Mouse (Mus musculus) liver, embryonic 11.5 days (tissue): ENCODE data around the gene Fam92b. TPM values are rescaled to one million over a fixed set of nuclear protein-coding genes. Genes with fewer than 3 reads are reported as not detected.

Experiments
- ATAC-seq: fragments of 200-750 bp; cut with Nextera tagmentation; replicated peaks from 2 replicates; pipeline ENCODE4 v1.8.0; 2017; ENCODE audit warnings: moderate number of reproducible peaks, mild to moderate bottlenecking, moderate TSS enrichment, moderate library complexity; ENCODE audit not compliant: low FRiP score
- DNase-seq: peaks from one replicate; pipeline ENCODE4 v3.0.0-alpha.2; 2017; ENCODE audit warnings: low spot score
- H3K27ac ChIP-seq: fragments of 300-500 bp; sonication (generic); 2 replicates; pipeline ENCODE4 v1.5.1; 2014; ENCODE audit warnings: mild to moderate bottlenecking, low read depth, low read length, control low read depth
- H3K27me3 ChIP-seq: fragments of 300-500 bp; sonication (generic); replicated peaks from 2 replicates; pipeline ENCODE4 v1.6.1; 2014; ENCODE audit warnings: low read length, mixed read lengths; ENCODE audit not compliant: control insufficient read depth, insufficient read depth
- H3K36me3 ChIP-seq: fragments of 300-500 bp; sonication (generic); 2 replicates; pipeline ENCODE4 v1.6.1; 2014; ENCODE audit warnings: mild to moderate bottlenecking, low read length, moderate library complexity, mixed read lengths; ENCODE audit not compliant: control insufficient read depth, insufficient read depth
- H3K4me1 ChIP-seq: fragments of 300-500 bp; sonication (generic); replicated peaks from 2 replicates; pipeline ENCODE4 v1.6.1; 2014; ENCODE audit warnings: low read length, mixed read lengths; ENCODE audit not compliant: control insufficient read depth, insufficient read depth
- H3K4me2 ChIP-seq: fragments of 300-500 bp; sonication (generic); 2 replicates; pipeline ENCODE4 v1.6.1; 2014; ENCODE audit warnings: mild to moderate bottlenecking, control low read depth, moderate library complexity
- H3K4me3 ChIP-seq: fragments of 300-500 bp; sonication (generic); 2 replicates; pipeline ENCODE4 v1.5.1; 2014; ENCODE audit warnings: low read depth, low read length, control low read depth
- H3K9ac ChIP-seq: fragments of 300-500 bp; sonication (generic); 2 replicates; pipeline ENCODE4 v1.6.1; 2014; ENCODE audit warnings: low read depth, low read length, control low read depth
- H3K9me3 ChIP-seq: fragments of 300-500 bp; sonication (generic); 2 replicates; pipeline ENCODE4 v1.6.1; 2016; ENCODE audit warnings: low read length, inconsistent platforms, mixed read lengths; ENCODE audit not compliant: control insufficient read depth
- WGBS: fragments of 180-500 bp; shearing (Covaris S2); extraction: QIAGEN DNeasy Blood & Tissue Kit; methylation state at CpG from one replicate; pipeline ENCODE4 v1.1.7; 2014; 5-methylcytosine and 5-hydroxymethylcytosine counted together
- polyA plus RNA-seq: library from polyadenylated mRNA; unstranded; fragments of >200 nt; fragmentation: Nextera tagmentation; extraction: Ambion mirVana; gene quantifications from 2 replicates; pipeline ENCODE4 v1.2.1, GENCODE M21; 2014

Gene Fam92b
- polyA plus RNA-seq, 1 experiment from 2014 or later, result 0.27 TPM

DNA sequence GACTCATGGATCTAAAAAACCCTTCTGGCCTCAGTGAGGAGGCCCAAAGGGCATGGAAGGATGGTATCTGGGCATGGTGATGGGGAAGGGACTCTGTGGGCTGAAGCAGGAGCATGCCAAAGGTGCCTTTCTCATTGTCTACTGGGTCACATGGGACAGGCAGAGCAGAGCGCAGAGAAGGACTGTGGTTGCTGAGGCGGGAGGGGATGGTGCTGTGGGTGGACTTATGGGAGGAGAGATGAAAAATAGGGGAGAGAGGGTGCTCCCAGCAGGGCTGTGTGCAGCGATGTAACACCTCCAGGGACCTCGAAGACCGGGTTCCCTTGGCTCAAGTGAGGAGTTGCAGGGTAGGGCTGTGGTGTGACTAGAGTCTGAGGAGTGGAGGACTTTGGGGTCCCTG, 14.9 kb upstream of the Fam92b start:
- no peak overlapping the region for H3K27ac ChIP-seq
- H3K36me3 ChIP-seq, result no peaks in the 10 kb centered on the region
- H3K27me3 ChIP-seq, result no peaks in the 10 kb centered on the region
- no peaks in the 10 kb centered on the region for H3K4me1 ChIP-seq
- no peak overlapping the region for H3K9ac ChIP-seq
- no peak overlapping the region for H3K4me3 ChIP-seq
- DNase-seq (no peak), ATAC-seq (no peak)
- no peak overlapping the region for H3K4me2 ChIP-seq
- 94% methylated on average over 5 of the region's 5 CpGs for WGBS
- no peaks in the 10 kb centered on the region for H3K9me3 ChIP-seq

DNA sequence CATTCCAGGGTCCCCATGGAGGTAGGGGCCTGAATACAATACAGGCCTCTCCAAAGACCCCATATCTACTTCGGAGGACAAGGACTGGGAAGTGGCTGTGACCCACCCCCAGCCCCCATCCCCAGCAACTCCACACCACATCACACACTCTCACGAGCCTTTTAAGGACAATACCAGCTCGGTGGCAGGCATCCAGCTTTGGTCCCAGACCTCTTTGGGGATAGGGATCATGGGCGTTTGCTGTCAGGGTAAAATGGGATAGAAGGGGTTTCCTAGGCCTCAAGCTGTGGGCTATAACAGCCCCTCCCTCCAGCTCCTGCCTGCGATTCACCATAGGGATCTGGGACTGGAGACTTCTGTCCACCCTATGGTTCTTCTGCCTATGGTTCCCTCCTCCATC, 14.4 kb upstream of the Fam92b start:
- no peaks in the 10 kb centered on the region for H3K27me3 ChIP-seq
- H3K4me1 ChIP-seq, result no peaks in the 10 kb centered on the region
- no peak for DNase-seq
- H3K9me3 ChIP-seq, result no peaks in the 10 kb centered on the region
- 74% methylated on average over 5 of the region's 5 CpGs for WGBS
- ATAC-seq, result no peak
- H3K36me3 ChIP-seq, result no peaks in the 10 kb centered on the region
- no peak overlapping the region for H3K27ac ChIP-seq
- no peak overlapping the region for H3K4me2 ChIP-seq
- H3K4me3 ChIP-seq, result no peak overlapping the region
- H3K9ac ChIP-seq, result no peak overlapping the region

DNA sequence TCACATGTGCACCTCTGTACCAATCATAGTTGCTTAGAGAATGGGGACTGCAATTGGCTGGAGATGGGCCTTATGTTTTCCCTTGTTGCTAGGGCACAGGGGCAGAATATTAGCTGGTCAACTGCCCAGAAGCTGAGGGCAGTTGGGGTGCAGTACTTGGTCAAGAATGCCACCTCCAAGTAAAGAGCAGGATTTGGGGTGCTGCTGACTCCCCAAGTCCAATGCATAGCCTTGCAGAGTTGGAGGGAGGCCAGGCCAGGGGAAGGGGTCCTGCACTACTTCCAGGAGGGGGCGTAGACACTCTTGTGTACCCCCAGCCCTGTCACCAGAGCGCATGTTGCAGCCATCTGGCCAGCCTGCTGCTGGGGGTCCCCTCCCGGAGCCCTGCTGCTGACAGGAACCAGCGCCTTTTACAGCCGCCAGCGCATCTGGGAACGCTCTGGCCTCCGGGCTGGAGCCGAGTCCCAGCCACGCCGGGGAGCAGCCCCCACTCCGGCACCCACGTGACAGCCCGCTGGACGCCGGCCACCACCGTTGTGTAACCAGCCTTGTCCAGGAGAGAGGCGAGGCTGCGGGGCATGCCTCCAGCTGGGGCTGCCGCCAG, 13.6 kb upstream of the Fam92b start:
- ATAC-seq, result no peak; the same call in 1 of the 2 replicates
- WGBS, result 50% methylated on average over 20 of the region's 20 CpGs
- Histone ChIP-seq H3K9ac (no peak overlapping the region; the same call in 1 of the 2 replicates), H3K27me3 (no peaks in the 10 kb centered on the region), H3K4me2 (peak overlapping the region; percentile 23), H3K27ac (peak overlapping the region; percentile 23; the same call in 1 of the 2 replicates), H3K9me3 (no peaks in the 10 kb centered on the region), H3K4me1 (no peaks in the 10 kb centered on the region), H3K36me3 (no peaks in the 10 kb centered on the region), H3K4me3 (no peak overlapping the region)
- no peak for DNase-seq

DNA sequence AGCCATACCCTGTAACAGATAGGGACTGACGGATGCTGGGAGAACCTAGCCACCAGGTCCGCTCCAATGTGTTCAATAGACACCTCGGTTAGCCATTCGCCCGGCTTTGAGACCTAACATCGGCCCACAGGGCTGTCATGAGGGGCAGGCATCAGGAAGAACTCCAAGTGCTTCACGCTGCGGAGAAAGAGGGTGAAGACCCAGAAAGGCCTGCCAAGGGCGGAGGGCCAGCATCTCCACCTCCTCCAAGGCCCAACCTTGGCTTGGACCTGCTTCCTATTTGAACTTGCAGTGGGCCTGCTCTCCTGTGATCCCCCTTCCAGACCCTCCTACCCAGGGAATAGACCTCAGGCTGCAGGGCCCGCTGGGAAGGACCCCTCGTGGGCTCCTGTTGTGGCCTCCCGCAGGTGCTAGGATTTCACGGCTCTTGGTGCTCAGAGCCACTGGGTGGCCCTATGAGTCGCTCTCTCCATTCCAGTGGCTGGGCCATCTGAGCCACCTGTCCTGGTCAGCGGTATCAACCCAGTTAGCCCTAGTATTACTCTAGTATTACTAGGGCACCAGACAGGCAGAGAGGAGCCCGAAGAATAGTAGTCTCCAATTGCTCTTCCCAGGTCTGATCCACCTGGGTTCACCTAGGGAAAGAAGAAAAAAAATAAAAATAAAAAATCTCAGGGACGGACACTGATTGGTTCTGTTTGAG, 13.0 kb upstream of the Fam92b start:
- WGBS, result 76% methylated on average over 17 of the region's 17 CpGs
- H3K4me2 ChIP-seq, result no peak overlapping the region
- peaks cover 2% of the 10 kb centered on the region for H3K4me1 ChIP-seq
- H3K9me3 ChIP-seq, result no peaks in the 10 kb centered on the region
- no peak overlapping the region for H3K27ac ChIP-seq
- no peak overlapping the region for H3K9ac ChIP-seq
- H3K4me3 ChIP-seq, result no peak overlapping the region
- ATAC-seq (no peak), DNase-seq (no peak)
- H3K27me3 ChIP-seq, result no peaks in the 10 kb centered on the region
- no peaks in the 10 kb centered on the region for H3K36me3 ChIP-seq

DNA sequence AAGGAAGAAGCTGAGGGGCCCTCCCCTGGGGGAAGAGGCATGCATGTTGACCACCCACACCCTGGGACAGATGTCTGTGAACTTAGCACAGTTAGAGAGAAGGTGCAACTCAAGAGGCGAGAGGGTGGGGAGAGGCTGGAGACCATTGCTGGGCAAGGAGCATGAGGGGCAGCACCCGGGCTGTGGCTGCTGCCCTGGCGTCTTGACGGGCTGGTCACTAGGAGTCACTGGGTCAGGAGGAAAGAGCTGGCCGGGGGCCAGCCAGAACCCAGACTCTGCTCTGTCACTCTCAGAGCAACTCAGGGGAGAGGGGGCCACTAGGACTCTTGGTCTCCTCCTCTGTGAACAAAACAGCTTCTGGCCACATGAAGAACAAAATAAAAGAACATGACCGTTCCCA, 12.2 kb upstream of the Fam92b start:
- ATAC-seq (no peak), DNase-seq (no peak)
- Histone ChIP-seq H3K9ac (no peak overlapping the region), H3K4me1 (peaks cover 3% of the 10 kb centered on the region), H3K4me3 (no peak overlapping the region), H3K9me3 (no peaks in the 10 kb centered on the region), H3K27ac (no peak overlapping the region), H3K27me3 (no peaks in the 10 kb centered on the region), H3K4me2 (no peak overlapping the region), H3K36me3 (no peaks in the 10 kb centered on the region)
- WGBS, result 73% methylated on average over 6 of the region's 6 CpGs

DNA sequence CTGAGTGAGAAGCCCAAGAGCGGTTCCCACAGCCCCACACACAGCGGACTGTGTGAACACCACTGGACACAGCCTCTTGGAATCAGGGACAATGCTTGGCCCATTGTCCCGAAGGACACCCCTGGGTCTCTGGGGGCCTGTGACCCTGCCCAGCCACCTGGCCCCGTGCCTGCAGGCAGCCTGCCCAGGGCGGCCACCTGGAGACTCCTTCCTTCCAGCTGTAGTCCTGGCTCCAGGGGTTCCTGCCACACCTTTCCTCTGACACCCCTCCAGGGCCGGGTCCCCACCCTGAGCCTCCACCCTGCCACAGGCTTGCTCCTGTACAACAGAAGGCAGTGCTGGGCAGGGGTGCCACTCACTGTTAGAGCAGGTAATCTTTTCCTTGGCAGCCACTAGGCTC, 11.2 kb upstream of the Fam92b start:
- 76% methylated on average over 6 of the region's 6 CpGs for WGBS
- H3K27me3 ChIP-seq, result no peaks in the 10 kb centered on the region
- no peaks in the 10 kb centered on the region for H3K36me3 ChIP-seq
- no peak overlapping the region for H3K27ac ChIP-seq
- H3K4me3 ChIP-seq, result no peak overlapping the region
- no peak for DNase-seq
- H3K4me2 ChIP-seq, result no peak overlapping the region
- no peak for ATAC-seq
- no peak overlapping the region for H3K9ac ChIP-seq
- H3K4me1 ChIP-seq, result peaks cover 3% of the 10 kb centered on the region
- H3K9me3 ChIP-seq, result no peaks in the 10 kb centered on the region

DNA sequence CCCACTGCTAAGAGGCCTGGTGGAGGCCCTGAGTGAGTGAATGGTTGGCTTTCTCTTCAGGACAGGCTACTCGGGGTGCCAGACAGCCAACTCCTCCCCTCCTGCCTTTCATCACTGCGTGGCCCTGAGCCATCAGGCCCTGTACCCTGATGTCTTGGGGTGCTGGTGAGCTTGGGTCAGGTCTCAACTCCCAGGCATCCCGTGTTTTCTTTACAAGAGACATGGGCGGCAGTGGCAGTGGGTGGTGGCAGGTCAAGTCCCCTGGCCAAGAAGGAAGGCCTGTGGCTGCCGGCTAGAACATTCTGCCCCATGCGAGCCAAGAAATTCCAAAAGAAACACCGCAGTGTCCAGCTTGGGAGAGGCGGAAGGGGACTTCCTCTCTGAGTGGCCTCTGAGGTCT, 9.2 kb upstream of the Fam92b start:
- Histone ChIP-seq H3K9me3 (no peaks in the 10 kb centered on the region), H3K4me1 (peaks cover 3% of the 10 kb centered on the region), H3K4me2 (no peak overlapping the region), H3K4me3 (no peak overlapping the region), H3K27ac (no peak overlapping the region), H3K36me3 (no peaks in the 10 kb centered on the region), H3K27me3 (no peaks in the 10 kb centered on the region), H3K9ac (no peak overlapping the region)
- no peak for ATAC-seq
- 56% methylated on average over 8 of the region's 8 CpGs for WGBS
- DNase-seq, result no peak

DNA sequence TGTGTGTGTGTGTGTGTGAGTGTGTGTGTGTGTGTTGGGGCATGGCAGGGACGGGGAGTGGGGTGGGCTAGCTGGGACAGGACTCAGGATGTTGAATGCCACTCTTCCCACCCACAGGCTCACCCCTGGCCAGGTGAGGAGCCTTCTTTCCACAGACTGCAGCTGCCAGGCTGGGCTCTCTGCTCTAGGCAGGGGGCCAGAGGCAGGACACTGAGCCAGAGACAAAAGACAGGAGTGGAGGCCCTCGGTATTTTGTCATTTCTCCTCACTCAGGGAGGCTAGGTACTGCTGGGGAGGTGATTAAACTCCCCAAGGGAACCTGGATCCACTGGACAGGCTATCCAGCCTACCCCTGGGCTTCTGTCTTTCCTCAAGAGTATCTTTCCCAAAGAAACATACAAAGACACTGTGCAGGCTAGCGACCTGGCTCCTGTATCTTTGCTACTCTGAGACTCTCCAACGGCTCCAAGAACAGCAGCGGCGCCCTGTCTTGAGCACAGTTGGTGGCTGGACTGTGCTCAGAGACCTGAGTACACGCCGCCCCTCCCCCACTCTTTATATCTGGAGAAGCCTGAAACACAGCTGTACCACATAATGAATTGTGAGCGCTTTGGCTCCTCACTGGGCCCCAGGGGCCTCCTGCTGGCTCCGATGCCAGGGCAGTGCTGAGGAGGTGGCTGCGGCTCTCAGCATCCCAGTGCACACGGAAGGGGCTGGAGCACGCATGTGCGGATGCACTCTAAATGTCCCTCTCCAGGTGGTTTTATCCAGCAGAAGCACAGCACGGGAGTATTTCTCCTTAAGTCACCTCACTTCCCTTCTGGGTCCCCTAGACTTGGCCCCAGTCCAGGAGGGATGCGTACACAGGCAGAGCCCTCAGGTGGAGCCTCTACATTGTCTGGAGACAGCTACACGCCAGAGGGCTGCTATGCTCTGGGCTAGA, 7.9 kb upstream of the Fam92b start:
- no peak for DNase-seq
- ATAC-seq, result no peak
- H3K36me3 ChIP-seq, result no peaks in the 10 kb centered on the region
- 46% methylated on average over 17 of the region's 17 CpGs for WGBS
- no peak overlapping the region for H3K27ac ChIP-seq
- no peak overlapping the region for H3K4me3 ChIP-seq
- no peak overlapping the region for H3K9ac ChIP-seq
- H3K9me3 ChIP-seq, result no peaks in the 10 kb centered on the region
- peak overlapping the region; percentile 1; the same call in 1 of the 2 replicates for H3K4me2 ChIP-seq
- peaks cover 3% of the 10 kb centered on the region for H3K4me1 ChIP-seq
- no peaks in the 10 kb centered on the region for H3K27me3 ChIP-seq
